ENCODE assay signal across 22 mouse cellular contexts in the genomic region with DNA sequence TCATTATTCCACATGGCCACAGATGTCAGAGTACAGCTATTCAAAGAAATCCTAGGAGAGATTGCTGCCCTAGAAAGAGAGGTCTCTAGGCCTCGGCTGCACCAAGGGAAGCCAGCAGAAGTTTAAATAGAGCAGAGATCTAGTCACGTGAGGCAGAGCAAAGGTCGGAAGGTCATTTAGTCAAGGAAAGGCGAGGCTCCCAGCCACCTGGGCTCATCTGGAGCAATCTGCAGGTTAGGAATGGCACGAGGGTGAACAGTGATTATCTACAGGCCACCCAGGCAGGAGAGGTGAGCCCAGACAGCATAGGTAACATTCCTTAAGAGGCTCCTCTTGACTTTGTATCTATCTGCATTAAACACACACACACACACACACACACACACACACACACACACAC. TPM values are rescaled to one million over a fixed set of nuclear protein-coding genes. Genes with fewer than 3 reads are reported as not detected.
DNase-seq lines count a peak whose midpoint lies in the region; ATAC-seq and TF ChIP-seq lines count a peak whose summit lies in the region.
"Had no signal": no experiment of that assay in that cellular context is flagged by ENCODE, and none has a peak within 500 bp of the region (broad histone marks: within the 10 kb centered on the region; RNA-seq: fewer than 3 reads in every experiment).

No protein-coding gene starts in this region.

- no peak overlapping the region for H3K27ac ChIP-seq in ES-Bruce4 (ENCODE audit: insufficient read depth, low read length)
- H3K27ac ChIP-seq in intestine, embryonic 16.5 days (ENCODE audit: low read length) = no peak overlapping the region
- peak overlapping the region; percentile 99 for H3K27ac ChIP-seq in liver, embryonic 13.5 days
- no peak overlapping the region for H3K27ac ChIP-seq in midbrain, embryonic 14.5 days (replicated peaks; ENCODE audit: low read depth, low read length)
- H3K27ac ChIP-seq: embryonic facial prominence, embryonic 13.5 days; forebrain, embryonic 10.5 days; heart, adult 2 months; hindbrain, embryonic 15.5 days; layer of hippocampus, adult 2 months; limb, embryonic 12.5 days had no signal

- H3K4me2 ChIP-seq in intestine, embryonic 16.5 days (ENCODE audit: low read depth, low read length) = no peak overlapping the region
- H3K4me2 ChIP-seq in liver, embryonic 13.5 days = 0 out of 2 replicates have a peak overlapping the region, but pooled peaks have one; percentile 6
- no peak overlapping the region for H3K4me2 ChIP-seq in midbrain, embryonic 14.5 days (ENCODE audit: low read length)
- H3K4me2 ChIP-seq: embryonic facial prominence, embryonic 13.5 days; hindbrain, embryonic 15.5 days; limb, embryonic 12.5 days had no signal

- no peaks in the 10 kb centered on the region for H3K9me3 ChIP-seq in ES-Bruce4 (replicated peaks; ENCODE audit: control insufficient read depth, insufficient read depth, low read length, poor library complexity, severe bottlenecking)
- H3K9me3 ChIP-seq in intestine, embryonic 16.5 days (ENCODE audit: control insufficient read depth, low read length) = no peaks in the 10 kb centered on the region
- no peaks in the 10 kb centered on the region for H3K9me3 ChIP-seq in liver, embryonic 13.5 days (replicated peaks)
- H3K9me3 ChIP-seq in midbrain, embryonic 14.5 days (ENCODE audit: control insufficient read depth, low read length) = no peaks in the 10 kb centered on the region
- H3K9me3 ChIP-seq: embryonic facial prominence, embryonic 13.5 days; forebrain, embryonic 10.5 days; hindbrain, embryonic 15.5 days; limb, embryonic 12.5 days had no signal

- no peaks in the 10 kb centered on the region for H3K27me3 ChIP-seq in ES-Bruce4 (ENCODE audit: control insufficient read depth, insufficient read depth, low read length, poor library complexity, severe bottlenecking)
- H3K27me3 ChIP-seq in intestine, embryonic 16.5 days (replicated peaks; ENCODE audit: control insufficient read depth, insufficient read depth, low read length) = no peaks in the 10 kb centered on the region
- no peaks in the 10 kb centered on the region for H3K27me3 ChIP-seq in liver, embryonic 13.5 days
- no peaks in the 10 kb centered on the region for H3K27me3 ChIP-seq in midbrain, embryonic 14.5 days (ENCODE audit: control insufficient read depth, insufficient read depth, low read length)
- H3K27me3 ChIP-seq: embryonic facial prominence, embryonic 13.5 days; hindbrain, embryonic 15.5 days; limb, embryonic 12.5 days had no signal

- no peak for TF ChIP-seq POLR2A in ES-Bruce4 (IDR thresholded peaks at IDR 0.05; ENCODE audit: insufficient read depth, low read length)

- TF ChIP-seq CTCF in ES-Bruce4 (IDR thresholded peaks at IDR 0.05; ENCODE audit: low read depth, low read length) = no peak

- no peaks in the 10 kb centered on the region for H3K36me3 ChIP-seq in ES-Bruce4 (ENCODE audit: control insufficient read depth, insufficient read depth, low read length, poor library complexity, severe bottlenecking)
- H3K36me3 ChIP-seq in intestine, embryonic 16.5 days (ENCODE audit: control insufficient read depth, insufficient read depth, low read length) = no peaks in the 10 kb centered on the region
- no peaks in the 10 kb centered on the region for H3K36me3 ChIP-seq in liver, embryonic 13.5 days
- H3K36me3 ChIP-seq in midbrain, embryonic 14.5 days (ENCODE audit: control insufficient read depth, insufficient read depth, low read length) = no peaks in the 10 kb centered on the region
- H3K36me3 ChIP-seq: embryonic facial prominence, embryonic 13.5 days; forebrain, embryonic 10.5 days; hindbrain, embryonic 15.5 days; limb, embryonic 12.5 days had no signal

- peaks cover under 1% of the 10 kb centered on the region for H3K4me1 ChIP-seq in ES-Bruce4 (ENCODE audit: control insufficient read depth, insufficient read depth, low read length)
- H3K4me1 ChIP-seq in intestine, embryonic 16.5 days (ENCODE audit: control insufficient read depth, insufficient read depth, low read length) = peaks cover 4% of the 10 kb centered on the region; the same call in 1 of the 2 replicates
- peaks cover 86% of the 10 kb centered on the region for H3K4me1 ChIP-seq in liver, embryonic 13.5 days (replicated peaks)
- H3K4me1 ChIP-seq in midbrain, embryonic 14.5 days (ENCODE audit: control insufficient read depth, insufficient read depth, low read length) = no peaks in the 10 kb centered on the region
- H3K4me1 ChIP-seq: hindbrain, embryonic 15.5 days; limb, embryonic 12.5 days had no signal

- WGBS in intestine, embryonic 16.5 days = 20% methylated on average over 5 of the region's 5 CpGs
- 62% methylated on average over 5 of the region's 5 CpGs for WGBS in liver, embryonic 13.5 days (ENCODE audit: insufficient replicate concordance)
- 51% methylated on average over 5 of the region's 5 CpGs for WGBS in midbrain, embryonic 14.5 days

- H3K4me3 ChIP-seq in ES-Bruce4 (ENCODE audit: low read depth, low read length) = no peak overlapping the region
- no peak overlapping the region for H3K4me3 ChIP-seq in intestine, embryonic 16.5 days (ENCODE audit: low read length)
- H3K4me3 ChIP-seq in liver, embryonic 13.5 days (replicated peaks) = no peak overlapping the region
- no peak overlapping the region for H3K4me3 ChIP-seq in midbrain, embryonic 14.5 days (replicated peaks; ENCODE audit: low read depth, low read length)
- H3K4me3 ChIP-seq: embryonic facial prominence, embryonic 13.5 days; forebrain, embryonic 10.5 days; heart, adult 2 months; hindbrain, embryonic 15.5 days; layer of hippocampus, adult 2 months; limb, embryonic 12.5 days had no signal

- ATAC-seq in intestine, embryonic 16.5 days = peak; percentile 63
- ATAC-seq in liver, embryonic 13.5 days (ENCODE audit: low read depth) = no peak
- no peak for ATAC-seq in midbrain, embryonic 14.5 days (ENCODE audit: low FRiP score, low TSS enrichment)
- ATAC-seq: lung, postnatal 0 days had no signal

- DNase-seq in embryo, embryonic 10 days (ENCODE audit: low spot score) = peak; percentile 50
- DNase-seq in embryo, embryonic 11 days = no peak
- no peak for DNase-seq in liver, embryonic 13.5 days
- DNase-seq in midbrain, embryonic 14.5 days = no peak
- no peak for DNase-seq in heart, adult 18-20 months
- DNase-seq in spleen, postnatal 10 days (ENCODE audit: low spot score in 2 of 2) = no peak
- DNase-seq: cerebellum, postnatal 14 days; heart, adult 2 months; heart, postnatal 14 days; retina, postnatal 1 day had no signal

- no peak overlapping the region for H3K9ac ChIP-seq in ES-Bruce4 (ENCODE audit: low read depth, poor library complexity, severe bottlenecking)
- H3K9ac ChIP-seq in intestine, embryonic 16.5 days (ENCODE audit: low read depth, low read length) = no peak overlapping the region
- H3K9ac ChIP-seq in liver, embryonic 13.5 days = peak overlapping the region; percentile 73
- H3K9ac ChIP-seq in midbrain, embryonic 14.5 days (replicated peaks; ENCODE audit: low read length) = no peak overlapping the region
- H3K9ac ChIP-seq: embryonic facial prominence, embryonic 13.5 days; hindbrain, embryonic 15.5 days; limb, embryonic 12.5 days had no signal

- TF ChIP-seq EP300 in ES-Bruce4 (IDR thresholded peaks at IDR 0.05; ENCODE audit: insufficient read depth, low read depth, low read length) = peak; percentile 82

RNA-seq across cellular contexts. Expression of gene Agfg1, which starts 12.4 kb away (rescaled TPM):
- polyA plus RNA-seq in ES-Bruce4 (2011; ENCODE audit: insufficient read depth, insufficient read length, low read depth, missing spikeins) = 124 and 133 TPM in 2 replicates
- 14.1 and 31.8 TPM in 2 replicates for polyA plus RNA-seq in intestine, embryonic 16.5 days (2015; fragmentation: Nextera tagmentation; extraction: Ambion mirVana)
- 47.2 and 53.9 TPM in 2 replicates for polyA plus RNA-seq in liver, embryonic 13.5 days (2015; fragmentation: Nextera tagmentation; extraction: Ambion mirVana)
- polyA plus RNA-seq in midbrain, embryonic 14.5 days (2014; fragmentation: Nextera tagmentation; extraction: Ambion mirVana) = 32.4 and 43.7 TPM in 2 replicates
- total RNA-seq in heart, adult 18-20 months (2021) = 10 to 100 TPM; 27.3 to 27.5 TPM

RNA-seq across cellular contexts. Expression of gene Gm47791, which starts 55.9 kb away (rescaled TPM):
- not detected in 2 replicates for polyA plus RNA-seq in ES-Bruce4 (2011; ENCODE audit: insufficient read depth, insufficient read length, low read depth, missing spikeins)
- not detected in 2 replicates for polyA plus RNA-seq in intestine, embryonic 16.5 days (2015; fragmentation: Nextera tagmentation; extraction: Ambion mirVana)
- polyA plus RNA-seq in liver, embryonic 13.5 days (2015; fragmentation: Nextera tagmentation; extraction: Ambion mirVana) = not detected in 2 replicates
- polyA plus RNA-seq in midbrain, embryonic 14.5 days (2014; fragmentation: Nextera tagmentation; extraction: Ambion mirVana) = not detected in 2 replicates
- total RNA-seq in heart, adult 18-20 months (2021) = not detected
- total RNA-seq: heart, adult 2 months; heart, postnatal 14 days; layer of hippocampus, adult 2 months; left cerebral cortex, adult 18-20 months had no signal
- polyA plus RNA-seq: embryonic facial prominence, embryonic 13.5 days; forebrain, embryonic 10.5 days; heart, adult 2 months; hindbrain, embryonic 15.5 days; limb, embryonic 12.5 days; lung, postnatal 0 days; neural tube, embryonic 14.5 days; stomach, embryonic 14.5 days; thymus, postnatal 0 days had no signal

RNA-seq across cellular contexts. Expression of gene Tm4sf20, which starts 58.6 kb away (rescaled TPM):
- not detected in 2 replicates for polyA plus RNA-seq in ES-Bruce4 (2011; ENCODE audit: insufficient read depth, insufficient read length, low read depth, missing spikeins)
- 201 and 234 TPM in 2 replicates for polyA plus RNA-seq in intestine, embryonic 16.5 days (2015; fragmentation: Nextera tagmentation; extraction: Ambion mirVana)
- 0.25 TPM in 1 of 2 replicates, not detected in the other for polyA plus RNA-seq in liver, embryonic 13.5 days (2015; fragmentation: Nextera tagmentation; extraction: Ambion mirVana)
- 0.38 TPM in 1 of 2 replicates, not detected in the other for polyA plus RNA-seq in midbrain, embryonic 14.5 days (2014; fragmentation: Nextera tagmentation; extraction: Ambion mirVana)
- not detected for total RNA-seq in heart, adult 18-20 months (2021)
- total RNA-seq: heart, adult 2 months; heart, postnatal 14 days; layer of hippocampus, adult 2 months; left cerebral cortex, adult 18-20 months had no signal
- polyA plus RNA-seq: forebrain, embryonic 10.5 days; heart, adult 2 months; hindbrain, embryonic 15.5 days; neural tube, embryonic 14.5 days had no signal

Comparison
In these comparisons a context has a peak if more than half of its experiments do, and no peak if none do; other contexts are left out.
1. RNA of gene Tm4sf20, which starts 58.6 kb away (polyA plus RNA-seq): 201 to 234 TPM in intestine, embryonic 16.5 days; 0.38 TPM in midbrain, embryonic 14.5 days, 0.25 TPM in liver, embryonic 13.5 days and not detected in ES-Bruce4; every median in the first group is over 100 times any median in the second.